Mouse (Mus musculus) kidney, embryonic 14.5 days (tissue): ENCODE results near the gene Acy3. TPM values are rescaled to one million over a fixed set of nuclear protein-coding genes. Genes with fewer than 3 reads are reported as not detected.
"Not testable (repeated sequence)": the region's sequence is repeated elsewhere in the genome, so short reads cannot be mapped to it uniquely, and the experiment has no call there.

Experiments
- ATAC-seq: fragments of 200-750 bp; cut with Nextera tagmentation; 2 replicates; pipeline ENCODE4 v1.8.0; 2017; ENCODE audit warnings: moderate number of reproducible peaks, mild to moderate bottlenecking, moderate TSS enrichment, moderate library complexity; ENCODE audit not compliant: low FRiP score, low TSS enrichment
- H3K27ac ChIP-seq: fragments of 300-500 bp; sonication (generic); 2 replicates; pipeline ENCODE4 v1.5.1; 2014; ENCODE audit warnings: low read depth, mild to moderate bottlenecking, low read length, moderate library complexity, mixed read lengths
- H3K27me3 ChIP-seq: fragments of 300-500 bp; sonication (generic); 2 replicates; pipeline ENCODE4 v1.6.1; 2014; ENCODE audit warnings: mild to moderate bottlenecking, low read length; ENCODE audit not compliant: control insufficient read depth, insufficient read depth
- H3K36me3 ChIP-seq: fragments of 300-500 bp; sonication (generic); 2 replicates; pipeline ENCODE4 v1.6.1; 2014; ENCODE audit warnings: low read length, mixed read lengths; ENCODE audit not compliant: control insufficient read depth, insufficient read depth
- H3K4me1 ChIP-seq: fragments of 300-500 bp; sonication (generic); 2 replicates; pipeline ENCODE4 v1.6.1; 2014; ENCODE audit warnings: low read length, mixed read lengths; ENCODE audit not compliant: control insufficient read depth, insufficient read depth
- H3K4me2 ChIP-seq: fragments of 300-500 bp; sonication (generic); replicated peaks from 2 replicates; pipeline ENCODE4 v1.6.1; 2014; ENCODE audit warnings: low read depth, mild to moderate bottlenecking, low read length
- H3K4me3 ChIP-seq: fragments of 300-500 bp; sonication (generic); 2 replicates; pipeline ENCODE4 v1.5.1; 2014; ENCODE audit warnings: mild to moderate bottlenecking, low read length
- H3K9ac ChIP-seq: fragments of 300-500 bp; sonication (generic); 2 replicates; pipeline ENCODE4 v1.6.1; 2014; ENCODE audit warnings: low read depth, mild to moderate bottlenecking, low read length, moderate library complexity
- H3K9me3 ChIP-seq: fragments of 300-500 bp; sonication (generic); 2 replicates; pipeline ENCODE4 v1.6.1; 2016; ENCODE audit warnings: low read length; ENCODE audit not compliant: control insufficient read depth
- WGBS: fragments of 180-500 bp; shearing (Covaris S2); extraction: QIAGEN DNeasy Blood & Tissue Kit; methylation state at CpG from one replicate; pipeline ENCODE4 v1.1.7; 2014; 5-methylcytosine and 5-hydroxymethylcytosine counted together
- polyA plus RNA-seq: library from polyadenylated mRNA; unstranded; fragments of >200 nt; fragmentation: Nextera tagmentation; extraction: Ambion mirVana; gene quantifications from 2 replicates; pipeline ENCODE4 v1.2.1, GENCODE M21; 2014

Acy3 gene
- polyA plus RNA-seq, 1 experiment from 2014 or later = 26.3 TPM

DNA sequence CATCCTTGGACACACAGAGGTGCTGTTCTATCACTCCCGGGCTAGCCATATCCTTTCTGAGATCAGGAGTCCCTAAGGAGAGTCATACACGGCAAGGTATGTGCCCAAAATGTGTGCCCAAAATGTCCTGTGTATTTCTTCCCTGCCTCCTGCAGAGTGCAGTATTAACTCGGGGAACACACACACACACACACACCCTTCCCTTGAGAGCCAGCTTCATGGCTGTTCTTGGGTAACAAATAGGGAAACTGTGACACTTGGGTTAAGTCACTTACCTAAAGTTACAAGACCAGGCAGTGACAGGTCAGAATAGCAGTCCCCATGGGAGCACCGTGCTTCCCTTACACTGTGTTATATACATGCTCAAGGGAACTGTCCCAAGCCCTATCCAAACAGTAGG is 22.3 kb upstream of the Acy3 start:
- H3K9me3 ChIP-seq = no peaks in the 10 kb centered on the region
- H3K4me2 ChIP-seq = no peak overlapping the region
- ATAC-seq = no peak
- H3K36me3 ChIP-seq = no peaks in the 10 kb centered on the region
- H3K4me3 ChIP-seq = no peak overlapping the region
- no peak overlapping the region for H3K27ac ChIP-seq
- no peaks in the 10 kb centered on the region for H3K4me1 ChIP-seq
- H3K27me3 ChIP-seq = no peaks in the 10 kb centered on the region
- H3K9ac ChIP-seq = no peak overlapping the region
- 64% methylated on average over 4 of the region's 4 CpGs for WGBS

GRCm38 (mm10) chr19:3966330-3967075 is 19.9 kb upstream of the Acy3 start:
- H3K36me3 ChIP-seq = no peaks in the 10 kb centered on the region
- ATAC-seq = no peak
- H3K9me3 ChIP-seq = no peaks in the 10 kb centered on the region
- H3K4me3 ChIP-seq = no peak overlapping the region
- no peak overlapping the region for H3K4me2 ChIP-seq
- H3K27ac ChIP-seq = no peak overlapping the region
- H3K27me3 ChIP-seq = no peaks in the 10 kb centered on the region
- 0 out of 2 replicates have a peak, but pooled peaks cover 3% of the 10 kb centered on the region for H3K4me1 ChIP-seq
- 74% methylated on average over 11 of the region's 11 CpGs for WGBS
- no peak overlapping the region for H3K9ac ChIP-seq

DNA sequence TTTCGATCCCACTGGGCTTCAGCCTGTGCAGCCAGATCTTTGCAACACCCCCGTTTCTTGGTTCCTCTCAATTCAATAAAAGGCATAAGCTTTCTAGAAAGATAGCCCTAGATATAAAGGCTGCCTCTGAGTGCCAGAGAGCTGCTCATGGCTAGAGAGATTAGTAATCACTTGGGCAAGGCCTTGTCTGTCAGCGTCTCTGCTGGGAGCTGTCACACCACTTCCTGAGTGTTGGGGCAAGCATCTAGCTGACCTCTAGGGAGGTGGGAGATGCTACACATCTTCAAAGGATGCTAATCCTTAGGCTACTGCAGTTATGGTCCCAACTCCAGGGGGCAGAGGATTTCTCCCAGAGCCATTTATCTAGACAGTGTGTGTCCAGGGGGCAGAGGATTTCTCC is 19.1 kb upstream of the Acy3 start:
- no peak overlapping the region for H3K9ac ChIP-seq
- no peaks in the 10 kb centered on the region for H3K36me3 ChIP-seq
- 59% methylated on average over 3 of the region's 3 CpGs for WGBS
- no peaks in the 10 kb centered on the region for H3K9me3 ChIP-seq
- H3K4me2 ChIP-seq = no peak overlapping the region
- peaks cover 5% of the 10 kb centered on the region; the same call in 1 of the 2 replicates for H3K4me1 ChIP-seq
- no peaks in the 10 kb centered on the region for H3K27me3 ChIP-seq
- no peak overlapping the region for H3K4me3 ChIP-seq
- no peak overlapping the region for H3K27ac ChIP-seq
- no peak for ATAC-seq

DNA sequence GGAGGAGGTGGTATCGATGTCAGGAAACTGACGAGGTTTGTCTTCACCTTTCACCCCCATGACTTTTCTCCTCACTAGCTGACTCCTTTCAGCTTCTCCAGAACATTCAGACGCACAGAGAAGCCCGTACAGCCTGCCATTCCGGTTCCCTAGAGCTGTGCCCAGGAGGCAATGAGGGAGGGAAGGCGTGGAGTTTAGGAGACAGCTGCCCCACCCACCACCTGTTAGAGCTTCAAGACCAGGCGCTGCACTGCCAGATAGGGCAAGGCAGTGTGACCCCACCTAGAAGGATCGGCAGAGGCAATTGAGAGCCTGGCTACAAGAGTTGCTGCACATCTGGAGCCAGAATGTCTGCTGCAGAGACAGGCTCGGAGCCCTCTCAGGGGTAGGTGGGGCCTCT is 14.1 kb upstream of the Acy3 start, which contains the start of gene Aldh3b2:
Gene Aldh3b2, plus strand, starts transcription at position 100 of the 400 bp plus-strand sequence.
- H3K9ac ChIP-seq = no peak within 1 kb of the TSS
- peaks cover 7% of the 10 kb centered on the region; the same call in 1 of the 2 replicates for H3K4me1 ChIP-seq
- no peak within 1 kb of the TSS for H3K4me2 ChIP-seq
- no peak for ATAC-seq
- no peak within 1 kb of the TSS for H3K27ac ChIP-seq
- no peaks in the 10 kb centered on the region for H3K9me3 ChIP-seq
- no peaks in the 10 kb centered on the region for H3K36me3 ChIP-seq
- no peaks in the 10 kb centered on the region for H3K27me3 ChIP-seq
- 15% methylated on average over 9 of the region's 9 CpGs for WGBS
- no peak within 1 kb of the TSS for H3K4me3 ChIP-seq

- not testable (repeated sequence) for H3K9me3 ChIP-seq, H3K4me2 ChIP-seq, H3K27ac ChIP-seq, H3K9ac ChIP-seq, ATAC-seq, H3K4me3 ChIP-seq, H3K36me3 ChIP-seq, H3K27me3 ChIP-seq, H3K4me1 ChIP-seq
- WGBS = 90% methylated on average over 6 of the region's 6 CpGs
These were observed 11.8 kb upstream of the Acy3 start for GRCm38 (mm10) chr19:3974608-3975007.

GRCm38 (mm10) chr19:3975866-3976265 is 10.5 kb upstream of the Acy3 start:
- Histone ChIP-seq H3K27me3 (no peaks in the 10 kb centered on the region), H3K4me3 (no peak overlapping the region), H3K36me3 (no peaks in the 10 kb centered on the region), H3K27ac (no peak overlapping the region), H3K9me3 (no peaks in the 10 kb centered on the region), H3K4me2 (no peak overlapping the region), H3K4me1 (peaks cover 4% of the 10 kb centered on the region; the same call in 1 of the 2 replicates), H3K9ac (no peak overlapping the region)
- 72% methylated on average over 2 of the region's 2 CpGs for WGBS
- no peak for ATAC-seq

- Histone ChIP-seq H3K4me3 (no peak overlapping the region), H3K27me3 (no peaks in the 10 kb centered on the region), H3K4me2 (no peak overlapping the region), H3K9me3 (no peaks in the 10 kb centered on the region), H3K27ac (no peak overlapping the region), H3K36me3 (no peaks in the 10 kb centered on the region), H3K9ac (no peak overlapping the region), H3K4me1 (peaks cover 14% of the 10 kb centered on the region)
- WGBS = 14% methylated on average over 4 of the region's 4 CpGs
- peak; percentile 29; the same call in 1 of the 2 replicates for ATAC-seq
These were observed 6.1 kb upstream of the Acy3 start for GRCm38 (mm10) chr19:3980309-3980708.

DNA sequence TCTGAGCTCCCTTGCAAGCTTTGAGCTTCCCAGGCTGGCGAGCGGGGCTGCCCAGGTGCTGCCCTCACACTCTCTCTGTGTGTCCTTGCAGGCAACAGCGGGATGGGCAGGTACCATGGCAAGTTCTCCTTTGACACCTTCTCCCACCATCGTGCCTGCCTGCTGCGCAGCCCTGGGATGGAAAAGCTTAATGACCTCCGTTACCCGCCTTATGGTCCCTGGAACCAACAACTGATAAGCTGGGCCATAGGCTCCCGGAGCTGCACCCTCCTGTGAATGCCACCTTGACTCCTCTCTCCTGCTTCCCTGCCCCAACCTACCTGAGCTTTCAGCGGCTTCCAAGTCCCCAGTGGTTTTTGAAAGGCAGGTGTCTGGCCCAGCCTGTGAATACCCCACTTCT is 5.5 kb upstream of the Acy3 start:
- no peaks in the 10 kb centered on the region for H3K27me3 ChIP-seq
- no peak overlapping the region for H3K9ac ChIP-seq
- whole genome bisulfite sequencing = 72% methylated on average over 9 of the region's 9 CpGs
- H3K9me3 ChIP-seq = no peaks in the 10 kb centered on the region
- no peak overlapping the region for H3K4me3 ChIP-seq
- H3K36me3 ChIP-seq = no peaks in the 10 kb centered on the region
- H3K27ac ChIP-seq = no peak overlapping the region
- H3K4me1 ChIP-seq = peaks cover 20% of the 10 kb centered on the region
- no peak overlapping the region for H3K4me2 ChIP-seq
- ATAC-seq = no peak

DNA sequence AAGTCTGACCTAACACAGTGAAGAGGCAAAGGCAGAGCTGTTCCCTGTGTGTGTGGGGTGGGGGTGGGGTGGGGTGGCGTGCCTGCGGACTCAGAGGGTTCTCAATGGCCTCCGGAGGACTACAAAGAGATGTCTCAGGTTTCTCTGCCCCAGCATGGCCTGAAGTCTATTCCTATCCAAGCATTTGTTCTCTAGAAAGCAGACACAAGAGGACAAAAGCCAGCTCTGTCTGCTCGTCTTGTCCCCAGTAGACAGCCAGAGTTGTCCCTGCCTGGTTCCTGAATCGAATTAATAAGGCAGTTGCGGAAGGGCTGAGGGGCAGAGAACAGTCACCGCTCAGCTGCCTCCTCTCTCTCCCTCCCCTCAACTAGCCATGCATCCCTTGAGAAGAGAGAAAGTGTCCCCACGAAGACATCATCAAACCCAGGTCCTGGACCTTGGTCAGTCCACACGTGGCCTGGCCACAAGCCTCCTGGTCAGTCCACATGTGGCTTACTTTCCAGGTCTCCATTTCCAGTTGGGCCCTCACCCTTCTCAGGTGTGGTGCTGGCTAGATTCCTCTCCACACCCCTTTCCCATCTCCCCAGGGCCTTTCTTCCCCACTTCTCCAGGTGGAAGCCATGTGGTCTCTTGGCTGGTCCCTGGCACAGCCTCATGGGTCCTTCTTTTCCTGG is 2.7 kb upstream of the Acy3 start:
- H3K4me2 ChIP-seq = no peak overlapping the region
- 33% methylated on average over 9 of the region's 9 CpGs for WGBS

More for the DNA sequence above, 2.7 kb upstream of the Acy3 start:
- Histone ChIP-seq H3K4me1 (peaks cover 34% of the 10 kb centered on the region), H3K27me3 (no peaks in the 10 kb centered on the region), H3K27ac (peak overlapping the region; percentile 85; the same call in 1 of the 2 replicates), H3K36me3 (no peaks in the 10 kb centered on the region), H3K4me3 (no peak overlapping the region), H3K9me3 (no peaks in the 10 kb centered on the region), H3K9ac (no peak overlapping the region)
- no peak for ATAC-seq
